Mouse (Mus musculus) midbrain, postnatal 0 days (tissue): ENCODE data around the gene Cdhr1. TPM values are rescaled to one million over a fixed set of nuclear protein-coding genes. Genes with fewer than 3 reads are reported as not detected.
A peak's percentile ranks its signal among the peaks of the same experiment; 100 is the strongest.

ENCODE experiments used
- ATAC-seq: fragments of 200-750 bp; cut with Nextera tagmentation; 2 replicates; pipeline ENCODE4 v1.8.0; 2017; ENCODE audit warnings: moderate number of reproducible peaks, mild to moderate bottlenecking, moderate TSS enrichment, moderate library complexity; ENCODE audit not compliant: low FRiP score
- DNase-seq: peaks from one replicate; pipeline ENCODE4 v3.0.0-alpha.2; 2015; ENCODE audit warnings: low spot score
- H3K27ac ChIP-seq: fragments of 300-500 bp; sonication (generic); 2 replicates; pipeline ENCODE4 v1.5.1; 2014; ENCODE audit warnings: low read depth, mild to moderate bottlenecking, low read length, mixed read lengths
- H3K27me3 ChIP-seq: fragments of 300-500 bp; sonication (generic); 2 replicates; pipeline ENCODE4 v1.6.1; 2014; ENCODE audit warnings: low read length, control low read depth, mixed read lengths; ENCODE audit not compliant: insufficient read depth
- H3K36me3 ChIP-seq: fragments of 300-500 bp; sonication (generic); 2 replicates; pipeline ENCODE4 v1.6.1; 2014; ENCODE audit warnings: low read length, control low read depth, mixed read lengths; ENCODE audit not compliant: insufficient read depth
- H3K4me1 ChIP-seq: fragments of 300-500 bp; sonication (generic); 2 replicates; pipeline ENCODE4 v1.6.1; 2014; ENCODE audit warnings: mild to moderate bottlenecking, control low read depth, antibody characterized with exemption, low read length, mixed read lengths; ENCODE audit not compliant: insufficient read depth
- H3K4me2 ChIP-seq: fragments of 300-500 bp; sonication (generic); 2 replicates; pipeline ENCODE4 v1.6.1; 2014; ENCODE audit warnings: low read depth, mild to moderate bottlenecking, low read length, mixed read lengths; ENCODE audit not compliant: poor library complexity, severe bottlenecking
- H3K4me3 ChIP-seq: fragments of 300-500 bp; sonication (generic); 2 replicates; pipeline ENCODE4 v1.5.1; 2014; ENCODE audit warnings: low read depth, mild to moderate bottlenecking, low read length, moderate library complexity
- H3K9ac ChIP-seq: fragments of 300-500 bp; sonication (generic); replicated peaks from 2 replicates; pipeline ENCODE4 v1.6.1; 2014; ENCODE audit warnings: mild to moderate bottlenecking, low read length, moderate library complexity, mixed read lengths; ENCODE audit not compliant: poor library complexity, severe bottlenecking
- H3K9me3 ChIP-seq: fragments of 300-500 bp; sonication (generic); 2 replicates; pipeline ENCODE4 v1.6.1; 2016; ENCODE audit warnings: low read length, control low read depth
- CTCF ChIP-seq: IDR thresholded peaks from 2 replicates; pipeline ENCODE4 v1.5.1; 2016; ENCODE audit warnings: antibody characterized with exemption, mild to moderate bottlenecking
- WGBS: fragments of 180-500 bp; shearing (Covaris S2); extraction: QIAGEN DNeasy Blood & Tissue Kit; methylation state at CpG from one replicate; pipeline ENCODE4 v1.1.7; 2014; 5-methylcytosine and 5-hydroxymethylcytosine counted together
- polyA plus RNA-seq: library from polyadenylated mRNA; unstranded; fragments of >200 nt; fragmentation: Nextera tagmentation; extraction: Ambion mirVana; gene quantifications from 2 replicates; pipeline ENCODE4 v1.2.1, GENCODE M21; 2015
- total RNA-seq: library from RNA; depleted of rRNA; stranded (reverse); fragments of >200 nt; gene quantifications from 2 replicates; pipeline ENCODE4 v1.2.3, GENCODE M21; 2014; rRNA removed

Cdhr1 gene
- total and polyA plus RNA-seq, 2 experiments from 2014 or later, result 6.7 to 7.4 TPM

DNA sequence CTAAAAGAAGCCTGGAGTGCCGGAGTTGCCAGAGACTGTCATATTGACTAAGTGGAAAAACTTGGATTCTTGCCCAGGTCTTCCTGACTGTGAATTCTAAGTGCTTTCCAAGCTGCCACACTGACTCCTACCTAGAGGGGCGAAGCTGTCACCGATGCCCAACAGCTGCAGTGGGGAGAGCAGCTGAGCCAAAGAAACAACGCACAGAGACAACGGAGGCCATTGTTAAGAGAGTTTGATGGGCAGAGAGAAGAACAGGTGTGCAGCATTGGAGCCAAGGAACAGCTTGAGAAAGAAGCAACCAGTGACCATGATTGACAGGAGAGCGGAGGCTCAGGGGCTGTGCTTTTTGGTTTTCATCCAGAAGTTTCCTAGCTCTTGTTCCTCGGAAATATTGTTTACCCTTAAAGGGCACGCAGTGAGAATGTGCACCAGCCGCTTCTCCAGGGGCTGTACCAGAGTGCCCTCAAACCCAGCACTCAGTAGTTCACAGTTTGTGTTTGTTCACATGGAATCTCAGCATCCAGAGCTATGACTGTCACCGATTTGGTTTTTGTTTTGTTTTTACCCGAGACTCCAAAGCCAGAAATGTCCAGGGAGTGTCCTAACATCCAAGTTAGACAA lies 65.6 kb downstream of the Cdhr1 start:
- no peak for TF ChIP-seq CTCF
- 59% methylated on average over 11 of the region's 11 CpGs for WGBS
- ATAC-seq, result peak; percentile 60; the same call in 1 of the 2 replicates

GRCm38 (mm10) chr14:37028555-37028954 lies 69.6 kb downstream of the Cdhr1 start:
- no peak overlapping the region for H3K27ac ChIP-seq
- H3K4me3 ChIP-seq, result no peak overlapping the region
- H3K9ac ChIP-seq, result no peak overlapping the region
- ATAC-seq, result no peak
- H3K27me3 ChIP-seq, result no peaks in the 10 kb centered on the region
- no peaks in the 10 kb centered on the region for H3K9me3 ChIP-seq
- 70% methylated on average over 3 of the region's 3 CpGs for WGBS
- DNase-seq, result peak; percentile 82
- TF ChIP-seq CTCF, result no peak
- no peaks in the 10 kb centered on the region; the same call in 1 of the 2 replicates for H3K4me1 ChIP-seq
- no peaks in the 10 kb centered on the region for H3K36me3 ChIP-seq
- no peak overlapping the region for H3K4me2 ChIP-seq

More for the DNA sequence above, 65.6 kb downstream of the Cdhr1 start:
- peak; percentile 88 for DNase-seq
- Histone ChIP-seq H3K4me1 (no peaks in the 10 kb centered on the region; the same call in 1 of the 2 replicates), H3K36me3 (no peaks in the 10 kb centered on the region), H3K4me3 (no peak overlapping the region), H3K9ac (no peak overlapping the region), H3K27ac (no peak overlapping the region), H3K4me2 (no peak overlapping the region), H3K27me3 (no peaks in the 10 kb centered on the region), H3K9me3 (no peaks in the 10 kb centered on the region)

- H3K9ac ChIP-seq, result no peak overlapping the region
- H3K27me3 ChIP-seq, result no peaks in the 10 kb centered on the region
- no peak for TF ChIP-seq CTCF
- ATAC-seq (no peak), DNase-seq (no peak)
- 88% methylated on average over 3 of the region's 3 CpGs for WGBS
- H3K9me3 ChIP-seq, result no peaks in the 10 kb centered on the region
- H3K4me3 ChIP-seq, result no peak overlapping the region
- no peaks in the 10 kb centered on the region for H3K36me3 ChIP-seq
- H3K27ac ChIP-seq, result no peak overlapping the region
- no peaks in the 10 kb centered on the region; the same call in 1 of the 2 replicates for H3K4me1 ChIP-seq
- H3K4me2 ChIP-seq, result no peak overlapping the region
These were observed 70.2 kb downstream of the Cdhr1 start for GRCm38 (mm10) chr14:37027951-37028350.

Other genes starting within 250 kb of the Cdhr1 start
- 81.0 and 85.5 TPM in 2 replicates for gene Ccser2, start 129.6 kb downstream of the Cdhr1 start, total RNA-seq
- gene Ccser2, start 129.6 kb downstream of the Cdhr1 start, polyA plus RNA-seq, result 96.3 and 99.1 TPM in 2 replicates
- not detected in 2 replicates for gene Rgr, start 49.4 kb downstream of the Cdhr1 start, total RNA-seq
- not detected in 2 replicates for gene Rgr, start 49.4 kb downstream of the Cdhr1 start, polyA plus RNA-seq
- not detected in 2 replicates for gene Lrit1, start 43.5 kb downstream of the Cdhr1 start, total RNA-seq
- not detected in 2 replicates for gene Lrit1, start 43.5 kb downstream of the Cdhr1 start, polyA plus RNA-seq
- gene Lrit2, start 30.4 kb downstream of the Cdhr1 start, total RNA-seq, result 0.16 TPM in 1 of 2 replicates, not detected in the other
- gene Lrit2, start 30.4 kb downstream of the Cdhr1 start, polyA plus RNA-seq, result 0.06 and 0.07 TPM in 2 replicates
- not detected in 2 replicates for gene 2610528A11Rik, start 15.7 kb upstream of the Cdhr1 start, total RNA-seq
- 0.33 and 0.43 TPM in 2 replicates for gene 2610528A11Rik, start 15.7 kb upstream of the Cdhr1 start, polyA plus RNA-seq
- 93.9 and 95.9 TPM in 2 replicates for gene Ghitm, start 36.9 kb upstream of the Cdhr1 start, total RNA-seq
- 201 and 211 TPM in 2 replicates for gene Ghitm, start 36.9 kb upstream of the Cdhr1 start, polyA plus RNA-seq